Mouse (Mus musculus): ENCODE results near the gene Mknk2.
A peak's percentile ranks its signal among the peaks of the same experiment; 100 is the strongest.
"Not testable (repeated sequence)": the region's sequence is repeated elsewhere in the genome, so short reads cannot be mapped to it uniquely, and the experiment has no call there.

Gene Mknk2

GRCm38 (mm10) chr10:80650392-80650791 is 27.5 kb downstream of the Mknk2 start:
- DNase-seq (ENCODE audit: low read depth, low spot score) = no peak

GRCm38 (mm10) chr10:80649910-80650309 is 28.0 kb downstream of the Mknk2 start:
- not testable (repeated sequence) for DNase-seq (ENCODE audit: low read depth, low spot score)

- DNase-seq (ENCODE audit: low read depth, low spot score) = no peak
These were observed 31.0 kb downstream of the Mknk2 start for GRCm38 (mm10) chr10:80646936-80647335.

- DNase-seq (ENCODE audit: low read depth, low spot score) = no peak
These were observed 42.6 kb downstream of the Mknk2 start for GRCm38 (mm10) chr10:80635345-80635744.

GRCm38 (mm10) chr10:80628925-80629324 is 49.0 kb downstream of the Mknk2 start:
- DNase-seq (ENCODE audit: low read depth, low spot score) = no peak

GRCm38 (mm10) chr10:80627685-80628084 is 50.2 kb downstream of the Mknk2 start:
- DNase-seq (ENCODE audit: low read depth, low spot score) = no peak

GRCm38 (mm10) chr10:80625764-80626163 is 52.1 kb downstream of the Mknk2 start:
- no peak for DNase-seq (ENCODE audit: low read depth, low spot score)

- DNase-seq (ENCODE audit: low read depth, low spot score) = no peak
These were observed 54.3 kb downstream of the Mknk2 start for GRCm38 (mm10) chr10:80623457-80624191.

- no peak for DNase-seq (ENCODE audit: low read depth, low spot score)
These were observed 55.1 kb downstream of the Mknk2 start, which contains the start of gene Csnk1g2 for GRCm38 (mm10) chr10:80622661-80623456. TSS of gene Csnk1g2 (plus strand) at chr10:80622838.

- DNase-seq (ENCODE audit: low read depth, low spot score) = peak; percentile 100
These were observed 55.8 kb downstream of the Mknk2 start for GRCm38 (mm10) chr10:80621940-80622660.

GRCm38 (mm10) chr10:80621690-80621939 is 56.3 kb downstream of the Mknk2 start:
- DNase-seq (ENCODE audit: low read depth, low spot score) = no peak

- no peak for DNase-seq (ENCODE audit: low read depth, low spot score)
These were observed 56.9 kb downstream of the Mknk2 start for GRCm38 (mm10) chr10:80620796-80621689.

GRCm38 (mm10) chr10:80620365-80620764 is 57.5 kb downstream of the Mknk2 start:
- no peak for DNase-seq (ENCODE audit: low read depth, low spot score)

GRCm38 (mm10) chr10:80619465-80620244 is 58.3 kb downstream of the Mknk2 start:
- no peak for DNase-seq (ENCODE audit: low read depth, low spot score)

- DNase-seq (ENCODE audit: low read depth, low spot score) = no peak
These were observed 59.7 kb downstream of the Mknk2 start for GRCm38 (mm10) chr10:80618181-80618580.

Measured in retina, postnatal 7 days (tissue).